Mouse (Mus musculus): ENCODE results near the gene Adamts3.
A peak's percentile ranks its signal among the peaks of the same experiment; 100 is the strongest.

Adamts3 gene

GRCm38 (mm10) chr5:89674066-89674848 is 208.9 kb downstream of the Adamts3 start:
- no peaks in the 10 kb centered on the region for H3K9me3 ChIP-seq (ENCODE audit: low read length)
- H3K4me1 ChIP-seq (replicated peaks; ENCODE audit: low read depth, low read length): peaks cover 21% of the 10 kb centered on the region
- no peaks in the 10 kb centered on the region for H3K27me3 ChIP-seq (ENCODE audit: insufficient read depth, low read length)
- TF ChIP-seq CTCF (conservative IDR thresholded peaks at IDR 0.05; ENCODE audit: low read length) (peak; percentile 52), POU5F1 (IDR thresholded peaks at IDR 0.05; ENCODE audit: borderline replicate concordance, low read length) (no peak), NANOG (IDR thresholded peaks at IDR 0.05; ENCODE audit: borderline replicate concordance, low read length) (peak; percentile 51; the same call in 1 of the 2 replicates)
- no peaks in the 10 kb centered on the region for H3K36me3 ChIP-seq (ENCODE audit: insufficient read depth, low read length)
- H3K4me3 ChIP-seq (replicated peaks; ENCODE audit: low read length): no peak overlapping the region

- no peaks in the 10 kb centered on the region for H3K36me3 ChIP-seq (ENCODE audit: insufficient read depth, low read length)
- H3K4me1 ChIP-seq (replicated peaks; ENCODE audit: low read depth, low read length): peaks cover 21% of the 10 kb centered on the region
- no peaks in the 10 kb centered on the region for H3K9me3 ChIP-seq (ENCODE audit: low read length)
- TF ChIP-seq POU5F1 (IDR thresholded peaks at IDR 0.05; ENCODE audit: borderline replicate concordance, low read length) (no peak), NANOG (IDR thresholded peaks at IDR 0.05; ENCODE audit: borderline replicate concordance, low read length) (no peak), CTCF (conservative IDR thresholded peaks at IDR 0.05; ENCODE audit: low read length) (no peak)
- H3K27me3 ChIP-seq (ENCODE audit: insufficient read depth, low read length): no peaks in the 10 kb centered on the region
- H3K4me3 ChIP-seq (replicated peaks; ENCODE audit: low read length): no peak overlapping the region
Measured at GRCm38 (mm10) chr5:89672950-89673349, 210.2 kb downstream of the Adamts3 start.

- TF ChIP-seq POU5F1 (IDR thresholded peaks at IDR 0.05; ENCODE audit: borderline replicate concordance, low read length) (no peak), CTCF (conservative IDR thresholded peaks at IDR 0.05; ENCODE audit: low read length) (no peak), NANOG (IDR thresholded peaks at IDR 0.05; ENCODE audit: borderline replicate concordance, low read length) (no peak)
- Histone ChIP-seq H3K36me3 (ENCODE audit: insufficient read depth, low read length) (no peaks in the 10 kb centered on the region), H3K4me1 (replicated peaks; ENCODE audit: low read depth, low read length) (no peaks in the 10 kb centered on the region), H3K4me3 (replicated peaks; ENCODE audit: low read length) (no peak overlapping the region), H3K9me3 (ENCODE audit: low read length) (no peaks in the 10 kb centered on the region), H3K27me3 (ENCODE audit: insufficient read depth, low read length) (no peaks in the 10 kb centered on the region)
Measured at GRCm38 (mm10) chr5:89654327-89654726, 228.8 kb downstream of the Adamts3 start.

GRCm38 (mm10) chr5:89653862-89654261 is 229.3 kb downstream of the Adamts3 start:
- Histone ChIP-seq H3K27me3 (ENCODE audit: insufficient read depth, low read length) (no peaks in the 10 kb centered on the region), H3K4me3 (replicated peaks; ENCODE audit: low read length) (no peak overlapping the region), H3K9me3 (ENCODE audit: low read length) (no peaks in the 10 kb centered on the region), H3K36me3 (ENCODE audit: insufficient read depth, low read length) (no peaks in the 10 kb centered on the region), H3K4me1 (replicated peaks; ENCODE audit: low read depth, low read length) (no peaks in the 10 kb centered on the region)
- TF ChIP-seq CTCF (conservative IDR thresholded peaks at IDR 0.05; ENCODE audit: low read length): no peak
- no peak for TF ChIP-seq NANOG (IDR thresholded peaks at IDR 0.05; ENCODE audit: borderline replicate concordance, low read length)
- TF ChIP-seq POU5F1 (IDR thresholded peaks at IDR 0.05; ENCODE audit: borderline replicate concordance, low read length): no peak

- TF ChIP-seq NANOG (IDR thresholded peaks at IDR 0.05; ENCODE audit: borderline replicate concordance, low read length) (no peak), POU5F1 (IDR thresholded peaks at IDR 0.05; ENCODE audit: borderline replicate concordance, low read length) (no peak), CTCF (conservative IDR thresholded peaks at IDR 0.05; ENCODE audit: low read length) (no peak)
- no peaks in the 10 kb centered on the region for H3K27me3 ChIP-seq (ENCODE audit: insufficient read depth, low read length)
- H3K4me3 ChIP-seq (replicated peaks; ENCODE audit: low read length): no peak overlapping the region
- no peaks in the 10 kb centered on the region for H3K36me3 ChIP-seq (ENCODE audit: insufficient read depth, low read length)
- H3K9me3 ChIP-seq (ENCODE audit: low read length): peaks cover 7% of the 10 kb centered on the region; the same call in 1 of the 2 replicates
- no peaks in the 10 kb centered on the region for H3K4me1 ChIP-seq (replicated peaks; ENCODE audit: low read depth, low read length)
Measured at GRCm38 (mm10) chr5:89646940-89647339, 236.2 kb downstream of the Adamts3 start.

GRCm38 (mm10) chr5:89635434-89635833 is 247.7 kb downstream of the Adamts3 start:
- Histone ChIP-seq H3K9me3 (ENCODE audit: low read length) (no peaks in the 10 kb centered on the region), H3K27me3 (ENCODE audit: insufficient read depth, low read length) (no peaks in the 10 kb centered on the region), H3K4me3 (replicated peaks; ENCODE audit: low read length) (no peak overlapping the region), H3K36me3 (ENCODE audit: insufficient read depth, low read length) (no peaks in the 10 kb centered on the region), H3K4me1 (replicated peaks; ENCODE audit: low read depth, low read length) (no peaks in the 10 kb centered on the region)
- TF ChIP-seq CTCF (conservative IDR thresholded peaks at IDR 0.05; ENCODE audit: low read length): no peak
- no peak for TF ChIP-seq NANOG (IDR thresholded peaks at IDR 0.05; ENCODE audit: borderline replicate concordance, low read length)
- no peak for TF ChIP-seq POU5F1 (IDR thresholded peaks at IDR 0.05; ENCODE audit: borderline replicate concordance, low read length)

- Histone ChIP-seq H3K27me3 (ENCODE audit: insufficient read depth, low read length) (no peaks in the 10 kb centered on the region), H3K9me3 (ENCODE audit: low read length) (no peaks in the 10 kb centered on the region), H3K4me3 (replicated peaks; ENCODE audit: low read length) (no peak overlapping the region), H3K36me3 (ENCODE audit: insufficient read depth, low read length) (no peaks in the 10 kb centered on the region), H3K4me1 (replicated peaks; ENCODE audit: low read depth, low read length) (no peaks in the 10 kb centered on the region)
- no peak for TF ChIP-seq NANOG (IDR thresholded peaks at IDR 0.05; ENCODE audit: borderline replicate concordance, low read length)
- no peak for TF ChIP-seq POU5F1 (IDR thresholded peaks at IDR 0.05; ENCODE audit: borderline replicate concordance, low read length)
- TF ChIP-seq CTCF (conservative IDR thresholded peaks at IDR 0.05; ENCODE audit: low read length): no peak
Measured at GRCm38 (mm10) chr5:89631599-89631998, 251.5 kb downstream of the Adamts3 start.
